Mouse (Mus musculus): Measurements from ENCODE around the gene Axdnd1.

Gene Axdnd1

GRCm38 (mm10) chr1:156420671-156421297 lies at the start of gene Axdnd1:
Gene Axdnd1, minus strand, starts transcription at chr1:156421159.
- peak; percentile 92 for DNase-seq (ENCODE audit: low read depth, low spot score)

GRCm38 (mm10) chr1:156470557-156470956 lies 49.6 kb upstream of the Axdnd1 start:
- DNase-seq (ENCODE audit: low read depth, low spot score): no peak

- no peak for DNase-seq (ENCODE audit: low read depth, low spot score)
Observed at GRCm38 (mm10) chr1:156468576-156468975, 47.6 kb upstream of the Axdnd1 start.

- no peak for DNase-seq (ENCODE audit: low read depth, low spot score)
Observed at GRCm38 (mm10) chr1:156467655-156468255, 46.8 kb upstream of the Axdnd1 start.

GRCm38 (mm10) chr1:156464963-156465362 lies 44.0 kb upstream of the Axdnd1 start:
- DNase-seq (ENCODE audit: low read depth, low spot score): no peak

- no peak for DNase-seq (ENCODE audit: low read depth, low spot score)
Observed at GRCm38 (mm10) chr1:156463981-156464853, 43.3 kb upstream of the Axdnd1 start.

GRCm38 (mm10) chr1:156462273-156462991 lies 41.5 kb upstream of the Axdnd1 start:
- DNase-seq (ENCODE audit: low read depth, low spot score): no peak

GRCm38 (mm10) chr1:156461036-156461435 lies 40.1 kb upstream of the Axdnd1 start:
- DNase-seq (ENCODE audit: low read depth, low spot score): no peak

- DNase-seq (ENCODE audit: low read depth, low spot score): no peak
Observed at GRCm38 (mm10) chr1:156460216-156460615, 39.3 kb upstream of the Axdnd1 start.

GRCm38 (mm10) chr1:156459690-156460089 lies 38.7 kb upstream of the Axdnd1 start:
- peak; percentile 71 for DNase-seq (ENCODE audit: low read depth, low spot score)

- no peak for DNase-seq (ENCODE audit: low read depth, low spot score)
Observed at GRCm38 (mm10) chr1:156458391-156459060, 37.6 kb upstream of the Axdnd1 start.

GRCm38 (mm10) chr1:156455005-156455758 lies 34.2 kb upstream of the Axdnd1 start:
- no peak for DNase-seq (ENCODE audit: low read depth, low spot score)

- no peak for DNase-seq (ENCODE audit: low read depth, low spot score)
Observed at GRCm38 (mm10) chr1:156454384-156454783, 33.4 kb upstream of the Axdnd1 start.

GRCm38 (mm10) chr1:156453876-156454275 lies 32.9 kb upstream of the Axdnd1 start:
- no peak for DNase-seq (ENCODE audit: low read depth, low spot score)

GRCm38 (mm10) chr1:156450478-156450877 lies 29.5 kb upstream of the Axdnd1 start:
- no peak for DNase-seq (ENCODE audit: low read depth, low spot score)

- DNase-seq (ENCODE audit: low read depth, low spot score): no peak
Observed at GRCm38 (mm10) chr1:156449691-156450090, 28.7 kb upstream of the Axdnd1 start.

- no peak for DNase-seq (ENCODE audit: low read depth, low spot score)
Observed at GRCm38 (mm10) chr1:156449089-156449488, 28.1 kb upstream of the Axdnd1 start.

GRCm38 (mm10) chr1:156445049-156445448 lies 24.1 kb upstream of the Axdnd1 start:
- no peak for DNase-seq (ENCODE audit: low read depth, low spot score)

- no peak for DNase-seq (ENCODE audit: low read depth, low spot score)
Observed at GRCm38 (mm10) chr1:156442776-156443175, 21.8 kb upstream of the Axdnd1 start.

- no peak for DNase-seq (ENCODE audit: low read depth, low spot score)
Observed at GRCm38 (mm10) chr1:156442266-156442665, 21.3 kb upstream of the Axdnd1 start.

GRCm38 (mm10) chr1:156437726-156438125 lies 16.8 kb upstream of the Axdnd1 start:
- DNase-seq (ENCODE audit: low read depth, low spot score): no peak

Measured in A20 (cell line).